Mouse (Mus musculus) urinary bladder, postnatal 10 days (tissue): ENCODE data around the gene Nub1.
A peak's percentile ranks its signal among the peaks of the same experiment; 100 is the strongest.
"Not testable (repeated sequence)": the region's sequence is repeated elsewhere in the genome, so short reads cannot be mapped to it uniquely, and the experiment has no call there.

Experiments used
- DNase-seq: peaks from one replicate; pipeline ENCODE4 v3.0.0; 2022; ENCODE audit warnings: low spot score

The Nub1 gene

DNA sequence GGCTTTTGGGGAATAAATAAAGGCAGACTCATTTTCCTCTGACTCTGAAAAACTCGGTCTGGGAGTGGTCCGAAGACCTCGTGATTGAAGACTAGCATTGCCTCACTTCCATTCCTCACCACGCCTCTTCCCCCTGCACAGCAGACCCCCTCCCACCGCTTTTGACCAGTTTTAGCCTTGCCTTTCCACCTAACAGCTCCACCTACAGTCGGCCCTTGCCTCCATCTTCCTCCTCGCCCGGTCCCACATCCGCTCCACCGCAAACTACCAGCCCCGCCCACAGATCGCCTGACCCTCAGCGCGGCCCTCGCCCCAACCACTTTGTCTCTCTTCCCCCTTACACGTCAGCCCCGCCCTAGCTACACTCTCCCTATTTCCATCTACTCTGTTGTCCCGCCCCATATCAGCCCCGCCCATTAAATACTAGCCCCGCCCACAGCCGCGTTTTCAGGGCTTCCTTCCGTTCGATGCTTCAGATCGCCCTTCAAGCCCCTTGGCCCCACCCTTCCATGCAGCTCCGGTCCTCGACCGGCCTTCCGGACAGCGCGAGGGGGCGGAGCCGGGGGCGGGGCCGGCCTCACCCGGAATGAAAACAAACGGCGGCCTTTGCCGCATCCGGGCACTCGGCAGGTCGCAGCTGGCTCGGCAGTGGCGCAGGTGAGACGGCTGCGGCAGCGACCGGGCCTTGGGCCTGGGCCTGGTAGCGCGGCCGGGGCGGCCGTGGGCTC, at the start of gene Nub1:
Gene Nub1 (plus strand): TSS at position 167 of the 728 bp plus-strand sequence.
- peak; percentile 97 for DNase-seq

DNA sequence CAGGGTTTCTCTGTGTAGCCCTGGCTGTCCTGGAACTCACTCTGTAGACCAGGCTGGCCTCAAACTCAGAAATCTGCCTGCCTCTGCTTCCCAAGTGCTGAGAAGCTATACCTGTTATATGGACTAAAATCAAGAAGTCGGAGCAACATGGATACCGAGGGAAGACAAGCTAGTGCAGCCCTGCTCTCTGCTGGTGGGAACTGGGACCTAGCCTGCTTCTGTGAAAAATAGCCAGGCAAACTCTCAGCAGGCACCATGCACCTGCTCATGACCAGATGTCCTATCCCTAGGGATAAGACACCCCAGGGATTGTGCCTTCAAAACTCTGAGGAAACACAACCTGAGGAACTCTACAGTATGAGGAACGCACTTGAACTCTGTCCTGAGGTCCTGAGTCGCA, 48.3 kb upstream of the Nub1 start:
- no peak for DNase-seq

- no peak for DNase-seq
Observed at GRCm38 (mm10) chr5:24638131-24638530, 47.2 kb upstream of the Nub1 start.

- DNase-seq: no peak
Observed at GRCm38 (mm10) chr5:24639081-24639480, 46.3 kb upstream of the Nub1 start.

GRCm38 (mm10) chr5:24645454-24645853, 39.9 kb upstream of the Nub1 start:
- no peak for DNase-seq

DNA sequence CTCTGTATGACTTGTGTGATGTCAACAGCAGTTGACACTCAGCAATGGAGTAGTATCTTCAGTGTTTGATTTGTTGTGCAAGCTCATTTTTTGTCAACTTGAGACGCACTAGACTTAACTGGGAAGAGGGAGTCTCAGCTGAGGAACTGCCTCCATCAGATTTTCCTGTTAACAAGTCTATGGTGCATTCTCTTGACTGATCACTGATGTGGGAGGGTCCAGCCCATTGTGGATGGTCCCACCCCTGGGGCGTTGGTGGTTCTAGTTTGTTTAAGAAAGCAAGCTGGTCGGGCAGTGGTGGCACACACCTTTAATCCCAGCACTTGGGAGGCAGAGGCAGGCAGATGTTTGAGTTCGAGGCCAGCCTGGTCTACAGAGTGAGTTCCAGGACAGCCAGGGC, 36.1 kb upstream of the Nub1 start:
- no peak for DNase-seq

DNA sequence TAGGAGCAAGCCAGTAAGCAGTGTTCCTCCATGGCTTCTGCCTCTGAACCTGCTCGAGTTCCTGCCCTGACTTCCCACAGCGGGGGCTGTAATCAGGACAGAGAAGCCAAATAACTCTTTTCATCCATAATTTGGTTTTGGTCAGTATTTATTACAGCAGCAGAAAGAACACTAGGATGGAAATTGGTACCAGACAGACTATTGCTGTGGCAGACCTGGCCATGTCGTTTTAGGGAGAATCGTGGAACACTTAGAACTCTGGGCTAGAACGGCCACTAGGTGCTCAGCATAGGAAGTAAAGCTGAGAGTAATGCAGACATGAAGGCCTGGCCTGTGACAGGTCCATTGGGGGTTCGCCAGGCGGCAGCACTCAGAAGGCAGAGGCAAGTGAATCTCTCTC, 35.6 kb upstream of the Nub1 start:
- DNase-seq: no peak

- no peak for DNase-seq
Observed at GRCm38 (mm10) chr5:24651356-24651755, 34.0 kb upstream of the Nub1 start.

GRCm38 (mm10) chr5:24651768-24652752, 33.3 kb upstream of the Nub1 start:
- DNase-seq: peak; percentile 45

DNA sequence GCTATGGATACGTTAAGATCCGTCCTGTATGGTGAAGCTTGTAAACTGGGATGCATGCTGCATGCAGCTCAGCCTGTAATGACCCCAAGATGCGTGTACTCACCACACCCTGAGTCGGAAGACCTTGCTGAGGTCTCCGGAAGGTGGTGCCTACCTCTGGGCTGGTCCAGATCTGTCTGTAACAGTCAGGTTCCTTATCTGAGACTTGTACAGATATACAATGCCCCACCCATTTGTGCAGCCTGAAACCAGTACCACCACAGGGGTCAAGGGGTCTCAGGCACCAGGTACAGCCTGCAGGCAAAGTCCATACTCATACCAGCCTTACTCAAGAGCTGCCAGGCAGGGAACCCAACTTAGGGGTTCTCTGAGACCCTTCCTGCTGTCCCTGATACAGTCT, 32.6 kb upstream of the Nub1 start:
- DNase-seq: no peak

GRCm38 (mm10) chr5:24654491-24654890, 30.8 kb upstream of the Nub1 start:
- no peak for DNase-seq

DNA sequence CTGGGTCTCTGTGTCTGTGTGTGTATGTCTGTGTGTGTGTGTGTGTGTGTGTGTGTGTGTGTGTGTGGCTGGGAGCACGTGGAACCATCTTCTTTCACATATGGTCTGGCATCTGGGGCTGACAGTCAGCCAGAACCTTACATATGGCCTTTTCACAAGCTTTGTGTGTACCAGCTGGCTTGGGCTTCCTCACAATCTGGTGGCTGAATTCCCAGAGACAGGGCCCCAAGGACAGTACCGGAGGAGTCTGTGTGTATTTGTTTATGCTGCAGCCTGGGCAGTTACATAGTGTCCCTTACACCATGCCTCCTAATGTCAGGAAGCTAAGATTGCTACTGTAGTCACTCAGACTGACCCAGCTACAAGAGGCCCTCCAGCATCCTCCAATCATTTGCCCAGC, 28.2 kb upstream of the Nub1 start:
- DNase-seq: no peak

DNA sequence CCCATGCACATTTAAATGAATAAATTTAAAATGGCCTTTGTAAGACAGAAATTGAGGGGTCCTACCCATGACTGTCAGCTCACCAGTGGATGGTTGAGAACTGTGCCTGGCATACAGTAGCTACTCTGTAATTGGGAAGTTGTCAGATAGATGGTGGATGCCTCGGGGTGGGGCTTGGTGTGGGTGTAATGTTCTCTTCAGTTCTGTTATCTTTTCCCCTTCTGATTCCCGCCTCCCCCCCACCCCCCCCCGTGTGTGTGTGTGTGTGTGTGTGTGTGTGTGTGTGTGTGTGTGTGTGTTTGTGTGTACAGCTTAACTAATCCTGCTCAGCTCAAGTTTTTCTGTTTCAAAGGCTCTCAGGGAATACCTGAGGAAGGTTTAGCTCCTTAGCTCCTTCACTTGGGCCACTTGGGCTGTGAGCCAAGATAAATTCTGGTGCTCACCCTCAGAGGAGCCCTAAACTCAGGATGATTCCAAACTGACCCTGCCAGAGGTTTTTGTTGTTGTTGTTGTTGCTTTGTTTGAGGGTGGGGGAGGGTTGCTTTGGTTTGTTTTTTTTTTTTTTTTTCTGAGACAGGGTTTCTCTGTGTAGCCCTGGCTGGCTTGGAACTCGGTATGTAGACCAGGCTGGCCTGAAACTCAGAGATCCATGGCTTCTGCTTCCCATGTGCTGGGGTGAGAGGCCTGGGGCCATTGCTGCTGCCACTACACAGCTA, 25.5 kb upstream of the Nub1 start:
- no peak for DNase-seq

GRCm38 (mm10) chr5:24661457-24661856, 23.9 kb upstream of the Nub1 start:
- DNase-seq: no peak

- peak; percentile 33 for DNase-seq
Observed at GRCm38 (mm10) chr5:24674238-24674637, 11.1 kb upstream of the Nub1 start.

DNA sequence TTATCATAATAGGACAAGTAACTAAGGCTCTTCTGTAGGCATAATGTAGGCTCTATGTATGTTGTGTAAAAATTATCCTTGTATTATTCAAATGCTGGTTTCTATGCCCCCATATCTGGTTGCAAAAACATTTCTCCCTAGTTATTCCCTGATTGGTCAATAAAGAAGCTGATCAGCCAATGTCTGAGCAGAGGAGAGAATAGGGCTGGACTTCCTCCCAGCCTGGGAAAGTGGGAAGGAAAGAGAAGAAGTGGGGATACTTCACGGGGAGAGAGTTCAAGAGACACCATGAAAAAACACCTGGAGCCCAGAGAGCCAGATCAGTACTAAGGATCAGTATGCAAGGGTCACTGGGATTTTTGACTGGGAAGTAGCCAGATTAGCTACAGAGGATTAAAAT, 3.9 kb upstream of the Nub1 start:
- DNase-seq: no peak

GRCm38 (mm10) chr5:24684578-24685365, 560 bp upstream of the Nub1 start:
- no peak for DNase-seq

- no peak for DNase-seq
Observed at GRCm38 (mm10) chr5:24686176-24686575, 844 bp downstream of the Nub1 start.

DNA sequence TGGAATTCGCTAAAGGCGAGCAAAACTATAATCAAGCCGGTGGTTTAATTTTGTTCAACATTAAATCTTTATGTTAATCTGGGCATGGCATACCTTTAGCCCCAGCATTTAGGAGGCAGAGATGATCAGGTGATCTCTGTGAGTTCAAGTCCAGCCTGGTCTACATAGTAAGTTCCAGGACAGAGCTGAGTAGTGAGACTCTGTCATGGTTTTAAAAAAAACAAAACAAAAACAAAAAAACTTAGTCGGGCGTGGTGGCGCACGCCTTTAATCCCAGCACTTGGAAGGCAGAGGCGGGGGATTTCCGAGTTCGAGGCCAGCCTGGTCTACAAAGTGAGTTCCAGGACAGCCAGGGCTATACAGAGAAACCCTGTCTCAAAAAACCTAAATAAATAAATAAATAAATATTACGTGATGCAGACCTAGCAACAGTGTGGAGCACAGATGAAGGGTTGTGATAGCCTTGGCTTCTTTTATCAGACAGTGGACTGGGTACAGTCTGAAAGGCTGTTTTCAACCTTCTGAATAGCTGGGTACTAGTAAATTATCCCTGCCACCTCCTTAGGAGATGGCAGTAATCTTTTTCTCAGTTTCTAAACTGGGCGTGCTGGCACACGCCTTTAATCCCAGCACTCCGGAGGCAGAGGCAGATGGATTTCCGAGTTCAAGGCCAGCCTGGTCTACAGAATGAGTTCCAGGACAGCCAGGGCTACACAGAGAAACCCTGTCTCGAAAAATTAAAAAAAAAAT, 1.5 kb downstream of the Nub1 start:
- DNase-seq: not testable (repeated sequence)

DNA sequence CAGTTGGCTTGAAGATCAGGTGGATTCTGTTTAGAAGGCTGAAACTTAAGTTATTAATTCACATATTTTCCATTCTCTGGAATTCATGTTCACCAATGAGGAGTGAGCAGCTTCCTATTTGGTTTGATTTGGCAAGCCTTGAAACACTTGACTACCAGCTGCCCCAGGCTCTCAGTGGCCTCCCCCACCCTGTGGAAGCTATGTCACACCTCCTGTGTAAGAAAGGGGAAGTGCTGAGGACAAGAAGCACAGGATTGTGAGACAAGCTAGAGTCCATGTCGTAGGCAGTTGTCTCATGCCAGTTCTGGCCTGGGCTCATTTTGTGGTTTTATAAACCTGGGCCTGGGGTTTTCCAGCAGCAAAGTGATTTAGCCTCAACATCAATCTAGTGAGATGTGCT, 2.4 kb downstream of the Nub1 start:
- DNase-seq: no peak

- DNase-seq: no peak
Observed at GRCm38 (mm10) chr5:24696704-24697103, 11.4 kb downstream of the Nub1 start.
